27 mouse cellular contexts compared by ENCODE assay signal in the genomic region with DNA sequence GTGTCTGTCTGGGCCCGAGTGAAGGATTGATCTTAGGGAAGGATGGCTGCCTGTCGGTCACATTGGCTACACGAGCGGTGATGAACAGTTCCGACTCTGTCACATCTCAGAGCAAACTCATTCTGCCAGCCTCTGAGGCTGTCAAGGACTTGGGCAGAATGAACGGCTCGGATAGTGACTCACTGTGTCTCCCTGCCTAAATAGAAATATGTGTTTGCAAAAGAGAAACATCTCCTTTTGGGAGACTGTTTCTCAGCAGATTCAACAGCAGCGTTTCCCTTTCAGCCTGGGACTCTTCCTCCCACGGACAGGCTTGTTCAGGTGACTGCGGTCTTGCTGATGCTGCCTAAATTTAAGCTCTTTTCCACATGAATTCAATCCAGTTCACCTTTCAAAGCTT. TPM values are rescaled to one million over a fixed set of nuclear protein-coding genes. Genes with fewer than 3 reads are reported as not detected.
DNase-seq lines count a peak whose midpoint lies in the region; ATAC-seq and TF ChIP-seq lines count a peak whose summit lies in the region.
"Had no signal": no experiment of that assay in that cellular context is flagged by ENCODE, and none has a peak within 500 bp of the region (broad histone marks: within the 10 kb centered on the region; RNA-seq: fewer than 3 reads in every experiment).

No protein-coding gene starts in this region.

- no peak overlapping the region for H3K4me3 ChIP-seq in cortical plate, adult 2 months (ENCODE audit: insufficient read depth, low read length)
- no peak overlapping the region for H3K4me3 ChIP-seq in hindbrain, embryonic 16.5 days (ENCODE audit: low read length)
- H3K4me3 ChIP-seq: embryonic facial prominence, embryonic 12.5 days; gastrocnemius, adult 2 months; heart, adult 2 months; heart, embryonic 13.5 days; hindbrain, embryonic 15.5 days; liver, embryonic 12.5 days; megakaryocyte, embryonic 14.5 days; midbrain, embryonic 13.5 days had no signal

- no peak for TF ChIP-seq CTCF in cortical plate, adult 2 months (IDR thresholded peaks at IDR 0.05; ENCODE audit: extremely low read depth, insufficient read depth, low read length)

- H3K36me3 ChIP-seq in hindbrain, embryonic 16.5 days (ENCODE audit: control insufficient read depth, insufficient read depth, low read length), result peaks cover 2% of the 10 kb centered on the region; the same call in 1 of the 2 replicates
- H3K36me3 ChIP-seq: embryonic facial prominence, embryonic 12.5 days; hindbrain, embryonic 15.5 days had no signal

- no peak for ATAC-seq in hindbrain, embryonic 16.5 days
- ATAC-seq: forebrain, embryonic 14.5 days; liver, embryonic 12.5 days; liver, postnatal 0 days; midbrain, embryonic 13.5 days had no signal

- no peaks in the 10 kb centered on the region for H3K27me3 ChIP-seq in hindbrain, embryonic 16.5 days (replicated peaks; ENCODE audit: control insufficient read depth, insufficient read depth, low read length)
- H3K27me3 ChIP-seq: embryonic facial prominence, embryonic 12.5 days; heart, embryonic 13.5 days; hindbrain, embryonic 15.5 days; liver, embryonic 12.5 days; megakaryocyte, embryonic 14.5 days; midbrain, embryonic 13.5 days had no signal

- H3K4me2 ChIP-seq in hindbrain, embryonic 16.5 days (ENCODE audit: low read length), result no peak overlapping the region
- H3K4me2 ChIP-seq: embryonic facial prominence, embryonic 12.5 days; heart, embryonic 13.5 days; hindbrain, embryonic 15.5 days; liver, embryonic 12.5 days; midbrain, embryonic 13.5 days had no signal

- H3K27ac ChIP-seq in cortical plate, adult 2 months (ENCODE audit: insufficient read depth, low read length), result 0 out of 2 replicates have a peak overlapping the region, but pooled peaks have one; percentile 7
- no peak overlapping the region for H3K27ac ChIP-seq in hindbrain, embryonic 16.5 days (ENCODE audit: low read depth, low read length)
- H3K27ac ChIP-seq: embryonic facial prominence, embryonic 12.5 days; gastrocnemius, adult 2 months; heart, adult 2 months; heart, embryonic 13.5 days; hindbrain, embryonic 15.5 days; liver, embryonic 12.5 days; midbrain, embryonic 13.5 days had no signal

- peaks cover 3% of the 10 kb centered on the region for H3K4me1 ChIP-seq in cortical plate, adult 2 months (ENCODE audit: control insufficient read depth, insufficient read depth, low read length)
- H3K4me1 ChIP-seq in hindbrain, embryonic 16.5 days (ENCODE audit: control insufficient read depth, insufficient read depth, low read depth, low read length), result no peaks in the 10 kb centered on the region
- H3K4me1 ChIP-seq: embryonic facial prominence, embryonic 12.5 days; hindbrain, embryonic 15.5 days; liver, embryonic 12.5 days; midbrain, embryonic 13.5 days had no signal

- TF ChIP-seq POLR2A in cortical plate, adult 2 months (IDR thresholded peaks at IDR 0.05; ENCODE audit: extremely low read depth, insufficient read depth, low read length), result no peak

- no peaks in the 10 kb centered on the region for H3K9me3 ChIP-seq in hindbrain, embryonic 16.5 days (ENCODE audit: control insufficient read depth, low read length)
- H3K9me3 ChIP-seq: embryonic facial prominence, embryonic 12.5 days; G1E; heart, embryonic 13.5 days; hindbrain, embryonic 15.5 days; liver, embryonic 12.5 days; megakaryocyte, embryonic 14.5 days; midbrain, embryonic 13.5 days had no signal

- DNase-seq in adrenal gland, adult 2 months, result peak; percentile 74
- no peak for DNase-seq in adrenal gland, postnatal 4 days (ENCODE audit: low spot score in 2 of 2)
- peak; percentile 20 to 47 for DNase-seq in left cerebral cortex, postnatal 14 days (ENCODE audit: low spot score in 2 of 2)
- DNase-seq in left cerebral cortex, adult 8-10 months (ENCODE audit: low spot score in 2 of 2), result no peak
- DNase-seq in adrenal gland, postnatal 10 days, result peak; percentile 38
- DNase-seq in kidney, adult 11 months, result no peak
- DNase-seq: cerebellum, adult 9-10 months; cerebellum, postnatal 36 days; embryo, embryonic 11 days; gastrocnemius, adult 2 months; heart, adult 2 months; heart, postnatal 10 days; kidney, adult 2 months; kidney, postnatal 4 days; left cerebral cortex, postnatal 4 days; liver, postnatal 0 days; lung, postnatal 36 days had no signal

- 93% methylated on average over 10 of the region's 10 CpGs for WGBS in hindbrain, embryonic 16.5 days

- no peak overlapping the region for H3K9ac ChIP-seq in hindbrain, embryonic 16.5 days (ENCODE audit: low read depth, low read length)
- H3K9ac ChIP-seq: embryonic facial prominence, embryonic 12.5 days; heart, embryonic 13.5 days; hindbrain, embryonic 15.5 days; liver, embryonic 12.5 days; liver, postnatal 0 days; midbrain, embryonic 13.5 days had no signal

- intact Hi-C loops in left cerebral cortex, postnatal 14 days (cut with DNase I), result no loop called here

RNA-seq across cellular contexts. Expression of a gene that starts 37.1 kb away (rescaled TPM):
- total RNA-seq in adrenal gland, adult 2 months (2021), result 100 to 1,000 TPM in 1 of 2 experiments, 10 to 100 TPM in 1; 79.2 to 131 TPM
- polyA plus RNA-seq in adrenal gland, adult 2 months (2012; rRNA removed), result 97.2 and 127 TPM in 2 replicates
- 10 to 100 TPM; 47.3 to 61.6 TPM for total RNA-seq in adrenal gland, postnatal 4 days (2021)
- total RNA-seq in left cerebral cortex, postnatal 14 days (2021), result 10 to 100 TPM; 13.2 to 13.9 TPM
- total RNA-seq in left cerebral cortex, adult 8-10 months (2022), result 10 to 100 TPM; 21.4 to 26.0 (median 23.8) TPM
- 10 to 100 TPM; 42.6 to 52.4 TPM for total RNA-seq in adrenal gland, postnatal 10 days (2021)
- polyA plus RNA-seq in cortical plate, adult 2 months (2012; rRNA removed), result 16.0 and 18.1 TPM in 2 replicates
- polyA plus RNA-seq in hindbrain, embryonic 16.5 days (2015; fragmentation: Nextera tagmentation; extraction: Ambion mirVana), result 13.8 and 14.2 TPM in 2 replicates

Comparison
In these comparisons a context has a peak if more than half of its experiments do, and no peak if none do; other contexts are left out.
1. DNase-seq: peak in adrenal gland, adult 2 months (single experiment), left cerebral cortex, postnatal 14 days (2 of 2) and adrenal gland, postnatal 10 days (single experiment); none in adrenal gland, postnatal 4 days (0 of 2), left cerebral cortex, adult 8-10 months (0 of 2) and kidney, adult 11 months (single experiment).